Comparison of ENCODE assay signal across 31 mouse cellular contexts in genomic region chr4:35135806-35136205, GRCm38 (mm10). TPM values are rescaled to one million over a fixed set of nuclear protein-coding genes. Genes with fewer than 3 reads are reported as not detected.
DNase-seq lines count a peak whose midpoint lies in the region; ATAC-seq lines count a peak whose summit lies in the region.
"Had no signal": no experiment of that assay in that cellular context is flagged by ENCODE, and none has a peak within 500 bp of the region (broad histone marks: within the 10 kb centered on the region; RNA-seq: fewer than 3 reads in every experiment).

No protein-coding gene starts in this region.

- DNase-seq in hindbrain, embryonic 10.5 days (ENCODE audit: low spot score) = no peak
- no peak for DNase-seq in limb, embryonic 10.5 days (ENCODE audit: low spot score)
- DNase-seq in ES-CJ7 (ENCODE audit: low read depth, low spot score) = peak; percentile 43
- DNase-seq in ZHBTc4 (ENCODE audit: low read depth, low spot score) = peak; percentile 47
- no peak for DNase-seq in adrenal gland, postnatal 25 days
- DNase-seq: adrenal gland, postnatal 10 days; B cell, adult 2 months; cerebellum, adult 8-10 months; cerebellum, postnatal 36 days; gastrocnemius, postnatal 10 days; heart, postnatal 10 days; lung, adult 2 months; lung, postnatal 14 days; thymus, postnatal 14 days had no signal

- H3K27ac ChIP-seq in hindbrain, embryonic 10.5 days = 0 out of 2 replicates have a peak overlapping the region, but pooled peaks have one; percentile 30
- H3K27ac ChIP-seq in hindbrain, embryonic 13.5 days = no peak overlapping the region
- 0 out of 2 replicates have a peak overlapping the region, but pooled peaks have one; percentile 53 for H3K27ac ChIP-seq in limb, embryonic 12.5 days
- no peak overlapping the region for H3K27ac ChIP-seq in limb, embryonic 10.5 days
- H3K27ac ChIP-seq: embryonic facial prominence, embryonic 15.5 days; left cerebral cortex, adult 2 months; midbrain, embryonic 12.5 days; stomach, postnatal 0 days had no signal

- no peaks in the 10 kb centered on the region for H3K27me3 ChIP-seq in hindbrain, embryonic 10.5 days (ENCODE audit: insufficient read depth, poor library complexity, severe bottlenecking)
- H3K27me3 ChIP-seq in hindbrain, embryonic 13.5 days = no peaks in the 10 kb centered on the region
- no peaks in the 10 kb centered on the region for H3K27me3 ChIP-seq in limb, embryonic 12.5 days
- H3K27me3 ChIP-seq in limb, embryonic 10.5 days (ENCODE audit: low read depth, poor library complexity, severe bottlenecking) = no peaks in the 10 kb centered on the region
- H3K27me3 ChIP-seq: CH12.LX; embryonic facial prominence, embryonic 15.5 days; heart, embryonic 12.5 days; kidney, embryonic 15.5 days; midbrain, embryonic 12.5 days had no signal

- H3K4me3 ChIP-seq in hindbrain, embryonic 10.5 days = no peak overlapping the region
- no peak overlapping the region for H3K4me3 ChIP-seq in hindbrain, embryonic 13.5 days
- no peak overlapping the region for H3K4me3 ChIP-seq in limb, embryonic 12.5 days (replicated peaks)
- no peak overlapping the region for H3K4me3 ChIP-seq in limb, embryonic 10.5 days
- H3K4me3 ChIP-seq: embryonic facial prominence, embryonic 15.5 days; heart, embryonic 12.5 days; kidney, embryonic 15.5 days; left cerebral cortex, adult 2 months; midbrain, embryonic 12.5 days had no signal

- no peak overlapping the region for H3K9ac ChIP-seq in hindbrain, embryonic 13.5 days
- no peak overlapping the region for H3K9ac ChIP-seq in limb, embryonic 12.5 days (replicated peaks)
- H3K9ac ChIP-seq: embryonic facial prominence, embryonic 15.5 days; heart, embryonic 12.5 days; kidney, embryonic 15.5 days; midbrain, embryonic 12.5 days had no signal

- H3K36me3 ChIP-seq in hindbrain, embryonic 10.5 days = no peaks in the 10 kb centered on the region; the same call in 1 of the 2 replicates
- H3K36me3 ChIP-seq in hindbrain, embryonic 13.5 days = no peaks in the 10 kb centered on the region
- H3K36me3 ChIP-seq in limb, embryonic 12.5 days = no peaks in the 10 kb centered on the region
- H3K36me3 ChIP-seq in limb, embryonic 10.5 days = no peaks in the 10 kb centered on the region
- H3K36me3 ChIP-seq: embryonic facial prominence, embryonic 15.5 days; heart, embryonic 12.5 days; kidney, embryonic 15.5 days; midbrain, embryonic 12.5 days had no signal

- no peak overlapping the region for H3K4me2 ChIP-seq in hindbrain, embryonic 13.5 days
- H3K4me2 ChIP-seq in limb, embryonic 12.5 days = no peak overlapping the region
- H3K4me2 ChIP-seq: embryonic facial prominence, embryonic 15.5 days; heart, embryonic 12.5 days; kidney, embryonic 15.5 days; liver, embryonic 11.5 days; midbrain, embryonic 12.5 days had no signal

- WGBS in hindbrain, embryonic 10.5 days = 76% methylated on average over 4 of the region's 4 CpGs
- 77% methylated on average over 4 of the region's 4 CpGs for WGBS in hindbrain, embryonic 13.5 days
- WGBS in limb, embryonic 12.5 days = 82% methylated on average over 4 of the region's 4 CpGs
- WGBS in limb, embryonic 10.5 days = 82% methylated on average over 4 of the region's 4 CpGs

- ATAC-seq in hindbrain, embryonic 13.5 days (ENCODE audit: low FRiP score) = no peak
- ATAC-seq in limb, embryonic 12.5 days (ENCODE audit: insufficient number of reproducible peaks, insufficient read depth, low FRiP score, low TSS enrichment, low read depth) = no peak
- ATAC-seq: forebrain, embryonic 16.5 days had no signal

- H3K4me1 ChIP-seq in hindbrain, embryonic 10.5 days (replicated peaks) = peaks cover 23% of the 10 kb centered on the region
- 0 out of 2 replicates have a peak, but pooled peaks cover 4% of the 10 kb centered on the region for H3K4me1 ChIP-seq in hindbrain, embryonic 13.5 days (replicated peaks)
- peaks cover 16% of the 10 kb centered on the region for H3K4me1 ChIP-seq in limb, embryonic 12.5 days (replicated peaks)
- H3K4me1 ChIP-seq in limb, embryonic 10.5 days = peaks cover 17% of the 10 kb centered on the region

- no peaks in the 10 kb centered on the region for H3K9me3 ChIP-seq in hindbrain, embryonic 10.5 days
- H3K9me3 ChIP-seq in hindbrain, embryonic 13.5 days = no peaks in the 10 kb centered on the region
- H3K9me3 ChIP-seq in limb, embryonic 12.5 days = no peaks in the 10 kb centered on the region
- no peaks in the 10 kb centered on the region for H3K9me3 ChIP-seq in limb, embryonic 10.5 days (replicated peaks)
- H3K9me3 ChIP-seq: embryonic facial prominence, embryonic 15.5 days; heart, embryonic 12.5 days; kidney, embryonic 15.5 days; midbrain, embryonic 12.5 days had no signal

RNA-seq across cellular contexts. Expression of gene Ifnk, which starts 16.1 kb away (rescaled TPM):
- 0.26 and 0.41 TPM in 2 replicates for polyA plus RNA-seq in hindbrain, embryonic 10.5 days (2016; fragmentation: Nextera tagmentation; extraction: Ambion mirVana)
- not detected in 2 replicates for polyA plus RNA-seq in hindbrain, embryonic 13.5 days (2015; fragmentation: Nextera tagmentation; extraction: Ambion mirVana)
- 0.26 and 0.28 TPM in 2 replicates for polyA plus RNA-seq in limb, embryonic 12.5 days (2016; fragmentation: Nextera tagmentation; extraction: Ambion mirVana)
- polyA plus RNA-seq in limb, embryonic 10.5 days (2016; fragmentation: Nextera tagmentation; extraction: Ambion mirVana) = 0.49 and 0.58 TPM in 2 replicates
- total RNA-seq in adrenal gland, postnatal 25 days (2021) = not detected in 2 replicates
- total RNA-seq: adrenal gland, postnatal 10 days; CH12.LX; gastrocnemius, postnatal 10 days; granulocyte monocyte progenitor cell, adult 5-6 weeks; heart, postnatal 10 days; layer of hippocampus, postnatal 10 days; left cerebral cortex, adult 2 months; left cerebral cortex, postnatal 36 days; megakaryocyte progenitor cell, adult 5-6 weeks had no signal
- polyA plus RNA-seq: brain, embryonic 14.5 days; embryonic facial prominence, embryonic 15.5 days; heart, embryonic 12.5 days; kidney, embryonic 15.5 days; liver, embryonic 11.5 days; lung, adult 2 months; small intestine, adult 2 months had no signal

RNA-seq across cellular contexts. Expression of gene Mob3b, which starts 21.5 kb away (rescaled TPM):
- polyA plus RNA-seq in hindbrain, embryonic 10.5 days (2016; fragmentation: Nextera tagmentation; extraction: Ambion mirVana) = 13.1 and 19.6 TPM in 2 replicates
- 5.0 and 6.1 TPM in 2 replicates for polyA plus RNA-seq in hindbrain, embryonic 13.5 days (2015; fragmentation: Nextera tagmentation; extraction: Ambion mirVana)
- polyA plus RNA-seq in limb, embryonic 12.5 days (2016; fragmentation: Nextera tagmentation; extraction: Ambion mirVana) = 14.3 and 15.1 TPM in 2 replicates
- 13.1 and 14.1 TPM in 2 replicates for polyA plus RNA-seq in limb, embryonic 10.5 days (2016; fragmentation: Nextera tagmentation; extraction: Ambion mirVana)
- total RNA-seq in adrenal gland, postnatal 25 days (2021) = 22.6 and 36.2 TPM in 2 replicates

Comparison
In these comparisons a context has a peak if more than half of its experiments do, and no peak if none do; other contexts are left out.
1. H3K27ac ChIP-seq: peak in hindbrain, embryonic 10.5 days (single experiment) and limb, embryonic 12.5 days (single experiment); none in hindbrain, embryonic 13.5 days (single experiment) and limb, embryonic 10.5 days (single experiment).
2. DNase-seq: peak in ES-CJ7 (single experiment) and ZHBTc4 (single experiment); none in hindbrain, embryonic 10.5 days (single experiment), limb, embryonic 10.5 days (single experiment) and adrenal gland, postnatal 25 days (single experiment).